22 mouse cellular contexts compared by ENCODE assay signal in genomic region chr16:59535673-59536072, GRCm38 (mm10).
DNase-seq lines count a peak whose midpoint lies in the region; ATAC-seq and TF ChIP-seq lines count a peak whose summit lies in the region.
"Had no signal": no experiment of that assay in that cellular context is flagged by ENCODE, and none has a peak within 500 bp of the region (broad histone marks: within the 10 kb centered on the region; RNA-seq: fewer than 3 reads in every experiment).

No protein-coding gene starts in this region.

- no peak overlapping the region for H3K4me2 ChIP-seq in heart, postnatal 0 days (ENCODE audit: low read depth, low read length)
- H3K4me2 ChIP-seq: hindbrain, embryonic 12.5 days; midbrain, embryonic 15.5 days; neural tube, embryonic 13.5 days had no signal

- intact Hi-C loops in left cerebral cortex, adult 2 months (cut with DNase I), result loop anchor here (5.0 kb wide), 1 partner anchor 82 kb away; no protein-coding TSS in a partner anchor
- intact Hi-C loops in left cerebral cortex, postnatal 10 days (cut with DNase I), result loop anchor here (5.0 kb wide), 1 partner anchor 82 kb away; no protein-coding TSS in a partner anchor

- CTCF ChIA-PET in Patski (lab: Charles Lee), result no interaction called here

- POLR2A ChIA-PET in Patski (lab: Charles Lee), result no interaction called here

- H3K4me1 ChIP-seq in heart, postnatal 0 days (ENCODE audit: control insufficient read depth, insufficient read depth), result no peaks in the 10 kb centered on the region
- no peaks in the 10 kb centered on the region for H3K4me1 ChIP-seq in cortical plate, adult 2 months (ENCODE audit: control insufficient read depth, insufficient read depth, low read length)
- H3K4me1 ChIP-seq: hindbrain, embryonic 12.5 days; midbrain, embryonic 15.5 days; neural tube, embryonic 13.5 days had no signal

- in situ Hi-C loops in Patski (cut with MboI; ENCODE audit: low pct_unique_long_range_greater_than_20kb), result no loop called here

- no peaks in the 10 kb centered on the region for H3K27me3 ChIP-seq in heart, postnatal 0 days (ENCODE audit: control insufficient read depth, insufficient read depth, low read length)
- H3K27me3 ChIP-seq in Patski, result no peaks in the 10 kb centered on the region
- H3K27me3 ChIP-seq: hindbrain, embryonic 12.5 days; midbrain, embryonic 15.5 days; neural tube, embryonic 13.5 days had no signal

- no peak for TF ChIP-seq EP300 in heart, postnatal 0 days (IDR thresholded peaks at IDR 0.05; ENCODE audit: low read depth)

- WGBS in heart, postnatal 0 days, result 62% methylated on average over 5 of the region's 5 CpGs

- no peak for ATAC-seq in heart, postnatal 0 days (ENCODE audit: insufficient read depth, low read depth)
- no peak for ATAC-seq in Patski
- ATAC-seq: forebrain, embryonic 16.5 days; inflammation-experienced regulatory T-cells, adult 6 months; midbrain, embryonic 15.5 days had no signal

- TF ChIP-seq POLR2A in cortical plate, adult 2 months (IDR thresholded peaks at IDR 0.05; ENCODE audit: extremely low read depth, insufficient read depth, low read length), result no peak

- no peak overlapping the region for H3K9ac ChIP-seq in heart, postnatal 0 days (replicated peaks; ENCODE audit: low read depth, low read length)
- H3K9ac ChIP-seq: hindbrain, embryonic 12.5 days; midbrain, embryonic 15.5 days; neural tube, embryonic 13.5 days had no signal

- H3K9me3 ChIP-seq in heart, postnatal 0 days (replicated peaks; ENCODE audit: control insufficient read depth, low read length), result no peaks in the 10 kb centered on the region
- H3K9me3 ChIP-seq: embryonic facial prominence, embryonic 10.5 days; hindbrain, embryonic 12.5 days; limb, embryonic 10.5 days; midbrain, embryonic 15.5 days; neural tube, embryonic 13.5 days had no signal

- H3K4me3 ChIP-seq in heart, postnatal 0 days (ENCODE audit: low read depth, low read length), result no peak overlapping the region
- no peak overlapping the region for H3K4me3 ChIP-seq in left cerebral cortex, adult 2 months
- no peak overlapping the region for H3K4me3 ChIP-seq in cortical plate, adult 2 months (ENCODE audit: insufficient read depth, low read length)
- H3K4me3 ChIP-seq: embryonic facial prominence, embryonic 10.5 days; hindbrain, embryonic 12.5 days; limb, embryonic 10.5 days; midbrain, embryonic 15.5 days; myocyte; neural tube, embryonic 13.5 days had no signal

- TF ChIP-seq CTCF in heart, postnatal 0 days (IDR thresholded peaks at IDR 0.05; ENCODE audit: low read depth), result peak; percentile 41
- TF ChIP-seq CTCF in left cerebral cortex, adult 2 months (IDR thresholded peaks at IDR 0.05), result peak; percentile 42
- peak; percentile 39 for TF ChIP-seq CTCF in Patski (IDR thresholded peaks at IDR 0.05)
- TF ChIP-seq CTCF in cortical plate, adult 2 months (IDR thresholded peaks at IDR 0.05; ENCODE audit: extremely low read depth, insufficient read depth, low read length), result peak; percentile 20; the same call in 1 of the 2 replicates

- DNase-seq in heart, postnatal 0 days (ENCODE audit: low spot score), result no peak
- DNase-seq in heart, postnatal 4 days, result no peak
- DNase-seq in left cerebral cortex, adult 2 months (ENCODE audit: extremely low spot score in 1 of 2, low spot score in 2 of 2), result no peak
- no peak for DNase-seq in left cerebral cortex, postnatal 10 days (ENCODE audit: extremely low spot score in 1 of 2, low spot score in 2 of 2)
- DNase-seq in Patski (ENCODE audit: low read depth, low spot score), result no peak
- DNase-seq in right cerebral cortex, postnatal 14 days, result no peak
- DNase-seq: adrenal gland, postnatal 25 days; cerebellum, adult 9-10 months; gastrocnemius, postnatal 36 days; kidney, postnatal 4 days; layer of hippocampus, adult 9-11 months; retina, postnatal 1 day; thymus, postnatal 25 days had no signal

- no peak overlapping the region for H3K27ac ChIP-seq in heart, postnatal 0 days (ENCODE audit: low read depth)
- no peak overlapping the region for H3K27ac ChIP-seq in left cerebral cortex, adult 2 months
- no peak overlapping the region for H3K27ac ChIP-seq in cortical plate, adult 2 months (ENCODE audit: insufficient read depth, low read length)
- H3K27ac ChIP-seq: embryonic facial prominence, embryonic 10.5 days; hindbrain, embryonic 12.5 days; limb, embryonic 10.5 days; midbrain, embryonic 15.5 days; neural tube, embryonic 13.5 days had no signal

- H3K36me3 ChIP-seq in heart, postnatal 0 days (replicated peaks; ENCODE audit: control insufficient read depth, insufficient read depth, low read length), result peaks cover 68% of the 10 kb centered on the region
- H3K36me3 ChIP-seq: hindbrain, embryonic 12.5 days; midbrain, embryonic 15.5 days; neural tube, embryonic 13.5 days had no signal
